Mouse (Mus musculus) embryo, embryonic 11.5 days (tissue): ENCODE measurements around the gene Ptpru.
"Not testable (repeated sequence)": the region's sequence is repeated elsewhere in the genome, so short reads cannot be mapped to it uniquely, and the experiment has no call there.

Experiments used
- DNase-seq: peaks from one replicate; pipeline ENCODE4 v3.0.0-alpha.2; 2012; ENCODE audit warnings: low read depth, low spot score

Gene Ptpru

GRCm38 (mm10) chr4:131836351-131836881 lies 1.7 kb downstream of the Ptpru start:
- no peak for DNase-seq

- DNase-seq, result no peak
Measured at GRCm38 (mm10) chr4:131833971-131834609, 4.0 kb downstream of the Ptpru start.

GRCm38 (mm10) chr4:131832759-131833407 lies 5.2 kb downstream of the Ptpru start:
- DNase-seq, result no peak

GRCm38 (mm10) chr4:131831546-131832045 lies 6.5 kb downstream of the Ptpru start:
- no peak for DNase-seq

GRCm38 (mm10) chr4:131829123-131829522 lies 9.0 kb downstream of the Ptpru start:
- DNase-seq, result no peak

- DNase-seq, result no peak
Measured at GRCm38 (mm10) chr4:131826905-131827304, 11.2 kb downstream of the Ptpru start.

GRCm38 (mm10) chr4:131825830-131826229 lies 12.3 kb downstream of the Ptpru start:
- DNase-seq, result no peak

- DNase-seq, result no peak
Measured at GRCm38 (mm10) chr4:131824939-131825338, 13.1 kb downstream of the Ptpru start.

- DNase-seq, result no peak
Measured at GRCm38 (mm10) chr4:131822583-131822982, 15.5 kb downstream of the Ptpru start.

GRCm38 (mm10) chr4:131821161-131821731 lies 16.8 kb downstream of the Ptpru start:
- no peak for DNase-seq

- no peak for DNase-seq
Measured at GRCm38 (mm10) chr4:131818926-131819325, 19.2 kb downstream of the Ptpru start.

GRCm38 (mm10) chr4:131815774-131816173 lies 22.3 kb downstream of the Ptpru start:
- no peak for DNase-seq

GRCm38 (mm10) chr4:131814869-131815268 lies 23.2 kb downstream of the Ptpru start:
- no peak for DNase-seq

- no peak for DNase-seq
Measured at GRCm38 (mm10) chr4:131813798-131814197, 24.3 kb downstream of the Ptpru start.

- no peak for DNase-seq
Measured at GRCm38 (mm10) chr4:131812458-131812857, 25.6 kb downstream of the Ptpru start.

- DNase-seq, result no peak
Measured at GRCm38 (mm10) chr4:131805255-131805654, 32.8 kb downstream of the Ptpru start.

GRCm38 (mm10) chr4:131804732-131805131 lies 33.4 kb downstream of the Ptpru start:
- DNase-seq, result not testable (repeated sequence)

- no peak for DNase-seq
Measured at GRCm38 (mm10) chr4:131803846-131804245, 34.2 kb downstream of the Ptpru start.

- DNase-seq, result no peak
Measured at GRCm38 (mm10) chr4:131798968-131799367, 39.1 kb downstream of the Ptpru start.

- DNase-seq, result no peak
Measured at GRCm38 (mm10) chr4:131797920-131798319, 40.2 kb downstream of the Ptpru start.

GRCm38 (mm10) chr4:131797483-131797882 lies 40.6 kb downstream of the Ptpru start:
- no peak for DNase-seq

GRCm38 (mm10) chr4:131796312-131797080 lies 41.6 kb downstream of the Ptpru start:
- no peak for DNase-seq
